ENCODE assay signal across 8 mouse cellular contexts in genomic region chr12:45187149-45187548, GRCm38 (mm10).
DNase-seq lines count a peak whose midpoint lies in the region; ATAC-seq and TF ChIP-seq lines count a peak whose summit lies in the region.
"Had no signal": no experiment of that assay in that cellular context is flagged by ENCODE, and none has a peak within 500 bp of the region (broad histone marks: within the 10 kb centered on the region; RNA-seq: fewer than 3 reads in every experiment).

No protein-coding gene starts in this region.

- H3K4me3 ChIP-seq in G1E (ENCODE audit: low read depth, low read length): no peak overlapping the region
- no peak overlapping the region for H3K4me3 ChIP-seq in intestine, embryonic 16.5 days (ENCODE audit: low read length)

- no peak overlapping the region for H3K27ac ChIP-seq in intestine, embryonic 16.5 days (ENCODE audit: low read length)
- H3K27ac ChIP-seq: macrophage had no signal

- no peaks in the 10 kb centered on the region for H3K4me1 ChIP-seq in G1E (ENCODE audit: insufficient read depth, low read depth, low read length)
- H3K4me1 ChIP-seq in intestine, embryonic 16.5 days (ENCODE audit: control insufficient read depth, insufficient read depth, low read length): no peaks in the 10 kb centered on the region

- H3K9ac ChIP-seq in intestine, embryonic 16.5 days (ENCODE audit: low read depth, low read length): no peak overlapping the region

- H3K4me2 ChIP-seq in intestine, embryonic 16.5 days (ENCODE audit: low read depth, low read length): no peak overlapping the region

- 12% methylated on average over 6 of the region's 6 CpGs for whole genome bisulfite sequencing in intestine, embryonic 16.5 days

- DNase-seq in kidney, adult 8-10 months: peak; percentile 2 to 11
- DNase-seq in kidney, adult 11 months: no peak
- DNase-seq in G1E (ENCODE audit: low spot score): no peak
- DNase-seq in brain, adult 2 months (ENCODE audit: low read depth, low spot score): peak; percentile 73
- DNase-seq in forelimb bud, embryonic 11.5 days (ENCODE audit: low read depth, low spot score): peak; percentile 56
- DNase-seq in lung, postnatal 36 days: peak; percentile 20

- H3K27me3 ChIP-seq in G1E (ENCODE audit: insufficient read depth, low read length): no peaks in the 10 kb centered on the region
- no peaks in the 10 kb centered on the region for H3K27me3 ChIP-seq in intestine, embryonic 16.5 days (replicated peaks; ENCODE audit: control insufficient read depth, insufficient read depth, low read length)

- ATAC-seq in G1E (ENCODE audit: extremely low read depth, insufficient number of reproducible peaks, low FRiP score, poor library complexity, severe bottlenecking): no peak; the same call in 1 of the 2 replicates
- no peak for ATAC-seq in intestine, embryonic 16.5 days

- TF ChIP-seq CTCF in G1E (IDR thresholded peaks at IDR 0.05; ENCODE audit: low read depth, low read length): peak; percentile 42

- H3K36me3 ChIP-seq in G1E (replicated peaks): no peaks in the 10 kb centered on the region
- H3K36me3 ChIP-seq in intestine, embryonic 16.5 days (ENCODE audit: control insufficient read depth, insufficient read depth, low read length): no peaks in the 10 kb centered on the region

- peaks cover 7% of the 10 kb centered on the region for H3K9me3 ChIP-seq in G1E (replicated peaks)
- no peaks in the 10 kb centered on the region for H3K9me3 ChIP-seq in intestine, embryonic 16.5 days (ENCODE audit: control insufficient read depth, low read length)

Comparison
In these comparisons a context has a peak if more than half of its experiments do, and no peak if none do; other contexts are left out.
1. DNase-seq: peak in kidney, adult 8-10 months (2 of 2), brain, adult 2 months (single experiment), forelimb bud, embryonic 11.5 days (single experiment) and lung, postnatal 36 days (single experiment); none in kidney, adult 11 months (single experiment) and G1E (single experiment).